Mouse (Mus musculus) neural tube, embryonic 14.5 days (tissue): ENCODE data around the gene Cd9. TPM values are rescaled to one million over a fixed set of nuclear protein-coding genes. Genes with fewer than 3 reads are reported as not detected.

Source experiments
- ATAC-seq: fragments of 200-750 bp; cut with Nextera tagmentation; 2 replicates; pipeline ENCODE4 v1.8.0; 2017; ENCODE audit warnings: low read depth, mild to moderate bottlenecking, moderate TSS enrichment, moderate library complexity
- H3K27ac ChIP-seq: fragments of 300-500 bp; sonication (generic); 2 replicates; pipeline ENCODE4 v1.5.1; 2014; ENCODE audit warnings: low read depth, mild to moderate bottlenecking, control low read depth, low read length, moderate library complexity, mixed read lengths
- H3K27me3 ChIP-seq: fragments of 300-500 bp; sonication (generic); 2 replicates; pipeline ENCODE4 v1.6.1; 2014; ENCODE audit warnings: low read length; ENCODE audit not compliant: control insufficient read depth, insufficient read depth
- H3K36me3 ChIP-seq: fragments of 300-500 bp; sonication (generic); 2 replicates; pipeline ENCODE4 v1.6.1; 2014; ENCODE audit warnings: low read length, mixed read lengths; ENCODE audit not compliant: control insufficient read depth, insufficient read depth
- H3K4me1 ChIP-seq: fragments of 300-500 bp; sonication (generic); 2 replicates; pipeline ENCODE4 v1.6.1; 2014; ENCODE audit warnings: low read length; ENCODE audit not compliant: control insufficient read depth, insufficient read depth
- H3K4me2 ChIP-seq: fragments of 300-500 bp; sonication (generic); 2 replicates; pipeline ENCODE4 v1.6.1; 2014; ENCODE audit warnings: mild to moderate bottlenecking, low read depth, low read length, control low read depth
- H3K4me3 ChIP-seq: fragments of 300-500 bp; sonication (generic); 2 replicates; pipeline ENCODE4 v1.5.1; 2014; ENCODE audit warnings: low read depth, low read length, control low read depth, mixed read lengths
- H3K9ac ChIP-seq: fragments of 300-500 bp; sonication (generic); replicated peaks from 2 replicates; pipeline ENCODE4 v1.6.1; 2014; ENCODE audit warnings: low read depth, mild to moderate bottlenecking, control low read depth, low read length, mixed read lengths
- H3K9me3 ChIP-seq: fragments of 300-500 bp; sonication (generic); 2 replicates; pipeline ENCODE4 v1.6.1; 2016; ENCODE audit warnings: low read length; ENCODE audit not compliant: control insufficient read depth
- WGBS: fragments of 180-500 bp; shearing (Covaris S2); extraction: QIAGEN DNeasy Blood & Tissue Kit; methylation state at CpG from one replicate; pipeline ENCODE4 v1.1.7; 2014; 5-methylcytosine and 5-hydroxymethylcytosine counted together
- polyA plus RNA-seq: library from polyadenylated mRNA; unstranded; fragments of >200 nt; fragmentation: Nextera tagmentation; extraction: Ambion mirVana; gene quantifications from 2 replicates; pipeline ENCODE4 v1.2.1, GENCODE M21; 2014

Gene Cd9
- polyA plus RNA-seq, 1 experiment from 2014 or later, result 102 TPM

DNA sequence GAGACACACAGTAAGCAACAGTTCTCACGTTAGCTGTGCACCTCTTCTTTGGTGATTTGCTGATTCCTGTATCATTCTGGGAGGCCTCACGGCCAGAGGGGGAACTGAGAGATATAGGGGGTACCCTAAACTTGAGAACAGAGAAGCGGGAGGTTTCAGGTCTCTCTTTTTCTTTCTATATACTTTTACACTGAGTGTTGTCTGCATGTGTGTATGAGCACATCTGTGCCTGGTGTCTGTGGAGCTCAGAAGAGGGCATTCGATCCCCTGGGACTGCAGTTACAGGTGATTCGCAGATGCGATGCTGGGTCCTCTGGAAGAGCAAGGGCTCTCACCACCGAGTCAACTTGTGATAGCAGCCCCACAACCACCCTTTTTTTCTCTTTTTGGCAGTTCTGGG lies 33.3 kb downstream of the Cd9 start:
- ATAC-seq, result no peak
- Histone ChIP-seq H3K9ac (no peak overlapping the region), H3K4me2 (no peak overlapping the region), H3K27me3 (no peaks in the 10 kb centered on the region), H3K27ac (no peak overlapping the region), H3K36me3 (no peaks in the 10 kb centered on the region), H3K4me3 (no peak overlapping the region), H3K4me1 (no peaks in the 10 kb centered on the region), H3K9me3 (no peaks in the 10 kb centered on the region)
- WGBS, result 90% methylated on average over 7 of the region's 7 CpGs

DNA sequence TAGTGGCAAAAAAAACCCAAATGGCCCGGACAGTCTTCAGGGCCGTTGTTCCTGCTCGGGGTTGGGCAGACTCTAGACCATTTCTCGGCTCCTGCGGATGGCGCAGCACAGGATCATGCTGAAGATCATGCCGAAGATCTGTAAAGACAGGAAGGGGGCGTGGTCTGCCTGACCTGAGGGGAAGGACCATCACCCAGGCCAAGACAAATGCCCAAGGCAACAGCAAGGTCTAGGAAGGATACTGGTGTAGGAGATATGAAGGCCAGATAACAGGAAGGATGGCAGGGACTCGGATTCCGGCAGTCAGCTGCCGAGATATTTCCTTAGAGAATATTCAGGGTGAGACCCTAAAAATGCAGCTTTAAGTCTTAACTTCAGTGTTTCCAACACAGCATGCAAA lies 34.0 kb downstream of the Cd9 start:
- ATAC-seq, result no peak
- no peaks in the 10 kb centered on the region for H3K9me3 ChIP-seq
- no peak overlapping the region for H3K27ac ChIP-seq
- no peaks in the 10 kb centered on the region for H3K27me3 ChIP-seq
- H3K36me3 ChIP-seq, result no peaks in the 10 kb centered on the region
- H3K4me3 ChIP-seq, result no peak overlapping the region
- 90% methylated on average over 11 of the region's 11 CpGs for WGBS
- no peak overlapping the region for H3K9ac ChIP-seq
- no peak overlapping the region for H3K4me2 ChIP-seq
- no peaks in the 10 kb centered on the region; the same call in 1 of the 2 replicates for H3K4me1 ChIP-seq

DNA sequence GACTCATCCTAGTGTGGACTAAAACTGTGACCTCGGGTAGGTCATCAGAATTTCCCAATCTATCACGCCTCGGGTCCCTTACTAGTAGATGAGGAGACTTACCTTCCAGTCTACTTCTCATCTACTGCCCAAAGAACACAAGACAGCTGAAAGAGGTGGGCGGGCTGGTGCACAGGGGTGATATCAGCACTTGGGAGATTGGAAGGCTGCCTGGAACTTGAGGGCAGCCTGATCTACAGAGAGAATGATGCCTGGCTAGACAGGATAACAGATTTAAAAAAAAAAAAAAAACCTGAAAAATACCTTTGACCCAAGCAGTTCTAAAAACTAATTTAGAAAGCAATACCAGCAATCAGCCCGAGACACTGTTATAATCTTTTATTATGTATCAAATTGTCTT lies 34.7 kb downstream of the Cd9 start:
- no peak for ATAC-seq
- no peak overlapping the region for H3K9ac ChIP-seq
- WGBS, result 93% methylated on average over 5 of the region's 5 CpGs
- H3K4me1 ChIP-seq, result no peaks in the 10 kb centered on the region; the same call in 1 of the 2 replicates
- no peak overlapping the region for H3K4me2 ChIP-seq
- no peaks in the 10 kb centered on the region for H3K36me3 ChIP-seq
- H3K4me3 ChIP-seq, result no peak overlapping the region
- H3K9me3 ChIP-seq, result no peaks in the 10 kb centered on the region
- no peak overlapping the region for H3K27ac ChIP-seq
- no peaks in the 10 kb centered on the region for H3K27me3 ChIP-seq

DNA sequence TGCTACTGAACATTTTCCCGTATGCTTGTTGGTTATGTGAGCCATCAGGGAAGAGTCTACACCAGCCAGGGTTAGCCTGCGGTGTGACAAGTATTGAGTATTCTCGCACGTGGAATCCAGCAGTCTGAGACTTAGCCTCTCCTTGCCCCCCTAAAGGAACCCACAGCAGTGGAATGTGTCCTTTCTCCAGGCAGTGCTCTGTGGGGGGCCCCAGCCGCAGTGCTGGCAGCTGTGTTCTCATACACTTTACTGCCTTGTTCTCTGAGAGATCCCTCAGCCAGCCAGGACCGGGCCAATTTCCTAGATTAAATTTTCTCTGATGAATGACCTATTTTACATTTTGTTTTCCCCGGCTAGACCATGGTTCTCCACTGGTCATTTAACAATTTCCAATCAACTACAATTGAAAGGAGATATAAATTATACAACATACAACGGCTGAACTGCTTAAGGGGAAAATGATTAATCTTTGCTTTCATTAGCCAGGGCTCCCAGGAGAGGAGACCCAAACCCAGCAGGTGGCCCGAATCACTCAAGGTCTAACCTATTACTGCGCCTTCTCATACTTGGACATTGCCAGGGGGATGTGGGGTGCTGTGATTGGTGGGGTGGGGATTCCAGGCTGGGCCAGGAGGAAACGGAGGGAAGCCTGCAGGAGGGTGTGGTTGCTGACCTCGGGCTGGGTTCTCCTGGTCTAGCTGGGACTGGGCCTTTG lies 38.6 kb downstream of the Cd9 start:
- Histone ChIP-seq H3K9me3 (no peaks in the 10 kb centered on the region), H3K4me1 (no peaks in the 10 kb centered on the region; the same call in 1 of the 2 replicates), H3K9ac (no peak overlapping the region), H3K4me2 (no peak overlapping the region), H3K27me3 (no peaks in the 10 kb centered on the region), H3K27ac (no peak overlapping the region), H3K36me3 (no peaks in the 10 kb centered on the region), H3K4me3 (no peak overlapping the region)
- WGBS, result 24% methylated on average over 12 of the region's 12 CpGs
- peak; percentile 63 for ATAC-seq

DNA sequence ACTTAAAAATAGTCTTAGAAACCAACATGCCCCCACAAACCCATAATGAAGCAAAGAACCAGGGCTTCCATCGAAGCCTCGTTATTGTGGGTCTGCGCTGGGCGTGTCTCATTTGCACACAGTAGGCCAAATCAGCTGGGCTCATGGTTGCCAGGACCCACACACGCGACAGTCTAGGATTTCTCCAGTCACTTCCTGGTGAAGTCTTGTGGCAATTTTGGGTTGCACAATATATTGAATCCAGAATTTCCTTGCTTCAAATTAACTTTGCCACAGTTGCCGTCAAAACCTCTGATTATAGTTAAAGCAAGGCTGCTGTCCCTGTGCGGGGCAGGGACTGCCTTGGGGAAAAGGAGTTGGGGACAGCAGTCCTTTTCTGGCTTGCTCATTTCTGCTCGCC lies 39.9 kb downstream of the Cd9 start:
- no peaks in the 10 kb centered on the region; the same call in 1 of the 2 replicates for H3K4me1 ChIP-seq
- no peak overlapping the region for H3K27ac ChIP-seq
- WGBS, result 89% methylated on average over 9 of the region's 9 CpGs
- no peaks in the 10 kb centered on the region for H3K9me3 ChIP-seq
- H3K36me3 ChIP-seq, result no peaks in the 10 kb centered on the region
- ATAC-seq, result no peak
- H3K9ac ChIP-seq, result no peak overlapping the region
- no peak overlapping the region for H3K4me2 ChIP-seq
- no peak overlapping the region for H3K4me3 ChIP-seq
- H3K27me3 ChIP-seq, result no peaks in the 10 kb centered on the region

DNA sequence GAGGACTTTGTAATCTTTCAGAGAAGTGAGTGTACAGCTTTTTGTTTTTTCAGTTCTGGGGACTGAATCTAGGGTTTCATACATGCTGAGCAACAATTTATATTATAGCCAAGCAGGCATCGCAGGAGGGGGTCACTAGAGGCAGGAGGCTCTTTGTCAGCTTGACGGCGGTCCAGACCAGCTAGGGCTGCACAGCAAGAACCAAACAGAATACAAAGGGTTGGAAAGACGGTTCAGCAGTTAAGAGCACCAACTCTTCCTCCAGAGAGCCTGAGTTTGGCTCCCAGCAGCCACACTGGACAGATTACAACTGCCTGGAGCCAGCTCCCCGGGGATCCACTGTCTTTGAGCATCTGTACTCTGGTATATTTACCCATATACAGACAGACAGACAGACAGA lies 40.3 kb downstream of the Cd9 start:
- Histone ChIP-seq H3K36me3 (no peaks in the 10 kb centered on the region), H3K4me2 (no peak overlapping the region)
- no peak for ATAC-seq

DNA sequence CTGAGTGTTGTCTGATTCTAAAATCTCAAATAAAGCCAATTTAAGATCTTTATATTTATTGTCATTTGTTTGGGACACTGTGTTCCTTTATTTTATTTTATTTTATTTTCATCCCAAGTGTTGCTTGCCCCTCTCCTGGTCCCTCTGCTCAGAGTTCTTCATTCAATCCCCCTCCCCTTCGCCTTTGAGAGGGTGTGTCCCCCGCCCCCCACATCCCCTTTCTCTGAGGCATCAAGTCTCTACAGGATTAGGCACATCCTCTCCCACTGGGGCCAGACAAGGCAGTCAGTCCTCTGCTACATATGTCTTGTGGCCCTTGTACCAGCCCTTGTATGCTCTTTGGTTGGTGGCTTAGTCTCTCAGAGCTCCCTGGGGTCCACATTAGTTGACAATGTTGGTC lies 46.9 kb downstream of the Cd9 start:
- Histone ChIP-seq H3K36me3 (no peaks in the 10 kb centered on the region), H3K9me3 (no peaks in the 10 kb centered on the region), H3K4me2 (no peak overlapping the region), H3K27me3 (no peaks in the 10 kb centered on the region), H3K4me1 (no peaks in the 10 kb centered on the region), H3K27ac (no peak overlapping the region), H3K9ac (no peak overlapping the region), H3K4me3 (no peak overlapping the region)
- no peak for ATAC-seq
- 49% methylated on average over 2 of the region's 2 CpGs for WGBS

More for the DNA sequence above, 40.3 kb downstream of the Cd9 start:
- Histone ChIP-seq H3K27me3 (no peaks in the 10 kb centered on the region), H3K4me3 (no peak overlapping the region), H3K4me1 (no peaks in the 10 kb centered on the region; the same call in 1 of the 2 replicates), H3K9me3 (no peaks in the 10 kb centered on the region), H3K27ac (no peak overlapping the region), H3K9ac (no peak overlapping the region)
- WGBS, result 47% methylated on average over 5 of the region's 5 CpGs

DNA sequence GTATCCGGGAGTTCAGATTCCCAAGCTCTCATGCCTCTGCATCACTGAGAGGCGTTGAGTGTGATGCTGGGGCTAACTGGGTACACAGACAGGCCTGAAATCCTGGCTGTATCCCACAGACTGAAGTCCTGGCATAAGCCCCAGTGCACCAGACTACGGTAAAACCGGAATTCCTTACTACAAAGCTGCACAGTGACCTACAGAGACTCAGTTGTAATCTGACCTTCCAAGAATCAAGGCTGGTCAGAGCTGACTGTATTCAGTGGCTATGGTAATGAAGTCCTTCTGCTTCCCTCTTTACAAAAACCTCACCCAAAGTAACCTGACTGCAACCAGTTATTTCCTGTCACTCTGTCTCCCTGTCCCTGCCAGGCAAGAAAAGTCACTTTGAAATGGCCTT lies 47.4 kb downstream of the Cd9 start:
- Histone ChIP-seq H3K27me3 (no peaks in the 10 kb centered on the region), H3K9ac (no peak overlapping the region), H3K4me3 (no peak overlapping the region), H3K4me1 (no peaks in the 10 kb centered on the region), H3K27ac (no peak overlapping the region), H3K36me3 (no peaks in the 10 kb centered on the region), H3K9me3 (no peaks in the 10 kb centered on the region), H3K4me2 (no peak overlapping the region)
- no peak for ATAC-seq
- WGBS, result 46% methylated on average over 4 of the region's 4 CpGs

DNA sequence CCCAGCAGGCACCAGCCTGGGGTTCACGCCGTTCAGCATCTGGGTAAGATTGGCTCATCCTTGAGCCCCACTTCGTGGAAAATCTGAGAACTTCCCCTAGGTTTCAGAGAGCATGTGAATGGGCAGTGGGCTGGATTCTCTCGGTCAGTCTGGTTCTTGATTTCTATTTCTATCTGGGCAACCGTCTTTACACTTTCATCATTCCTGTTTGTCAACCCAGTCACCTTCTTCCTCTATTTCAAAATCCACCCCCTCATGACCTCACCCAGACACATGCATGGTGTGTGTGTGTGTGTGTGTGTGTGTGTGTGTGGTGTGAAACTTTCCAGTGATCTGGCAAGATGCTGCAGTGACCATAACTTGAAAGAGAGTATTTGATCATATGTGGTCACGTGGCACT lies 49.2 kb downstream of the Cd9 start:
- H3K9ac ChIP-seq, result no peak overlapping the region
- H3K36me3 ChIP-seq, result no peaks in the 10 kb centered on the region
- no peak overlapping the region for H3K4me3 ChIP-seq
- no peaks in the 10 kb centered on the region for H3K4me1 ChIP-seq
- no peak overlapping the region for H3K27ac ChIP-seq
- WGBS, result 85% methylated on average over 6 of the region's 6 CpGs
- no peak overlapping the region for H3K4me2 ChIP-seq
- H3K27me3 ChIP-seq, result no peaks in the 10 kb centered on the region
- no peak for ATAC-seq
- no peaks in the 10 kb centered on the region for H3K9me3 ChIP-seq
